Mouse (Mus musculus) heart, embryonic 13.5 days (tissue): ENCODE data around the gene Gja10. TPM values are rescaled to one million over a fixed set of nuclear protein-coding genes. Genes with fewer than 3 reads are reported as not detected.

Source experiments
- ATAC-seq: fragments of 200-750 bp; cut with Nextera tagmentation; 2 replicates; pipeline ENCODE4 v1.8.0; 2017; ENCODE audit warnings: moderate TSS enrichment; ENCODE audit not compliant: insufficient number of reproducible peaks, low FRiP score, low TSS enrichment; ENCODE audit errors: extremely low read depth
- H3K27ac ChIP-seq: fragments of 300-500 bp; sonication (generic); replicated peaks from 2 replicates; pipeline ENCODE4 v1.5.1; 2015; ENCODE audit warnings: moderate library complexity, mild to moderate bottlenecking, inconsistent platforms
- H3K27me3 ChIP-seq: fragments of 300-500 bp; sonication (generic); replicated peaks from 2 replicates; pipeline ENCODE4 v1.6.1; 2015; ENCODE audit warnings: mild to moderate bottlenecking, inconsistent platforms
- H3K36me3 ChIP-seq: fragments of 300-500 bp; sonication (generic); 2 replicates; pipeline ENCODE4 v1.6.1; 2015; ENCODE audit warnings: mild to moderate bottlenecking, inconsistent platforms
- H3K4me1 ChIP-seq: fragments of 300-500 bp; sonication (generic); 2 replicates; pipeline ENCODE4 v1.6.1; 2015; ENCODE audit warnings: inconsistent platforms
- H3K4me2 ChIP-seq: fragments of 300-500 bp; sonication (generic); 2 replicates; pipeline ENCODE4 v1.6.1; 2015; ENCODE audit warnings: inconsistent platforms, mild to moderate bottlenecking, moderate library complexity
- H3K4me3 ChIP-seq: fragments of 300-500 bp; sonication (generic); 2 replicates; pipeline ENCODE4 v1.5.1; 2015; ENCODE audit warnings: moderate library complexity, mild to moderate bottlenecking, inconsistent platforms
- H3K9ac ChIP-seq: fragments of 300-500 bp; sonication (generic); 2 replicates; pipeline ENCODE4 v1.6.1; 2015; ENCODE audit warnings: inconsistent platforms, mild to moderate bottlenecking, moderate library complexity
- H3K9me3 ChIP-seq: fragments of 300-500 bp; sonication (generic); 2 replicates; pipeline ENCODE4 v1.6.1; 2016; ENCODE audit warnings: inconsistent platforms
- WGBS: fragments of 180-500 bp; shearing (Covaris S2); methylation state at CpG from one replicate; pipeline ENCODE4 v1.1.7; 2015; ENCODE audit warnings: mixed read lengths; 5-methylcytosine and 5-hydroxymethylcytosine counted together
- polyA plus RNA-seq: library from polyadenylated mRNA; unstranded; fragments of >200 nt; fragmentation: Nextera tagmentation; extraction: Ambion mirVana; gene quantifications from 2 replicates; pipeline ENCODE4 v1.2.1, GENCODE M21; 2015

Gene Gja10
- not detected in 2 replicates for polyA plus RNA-seq

DNA sequence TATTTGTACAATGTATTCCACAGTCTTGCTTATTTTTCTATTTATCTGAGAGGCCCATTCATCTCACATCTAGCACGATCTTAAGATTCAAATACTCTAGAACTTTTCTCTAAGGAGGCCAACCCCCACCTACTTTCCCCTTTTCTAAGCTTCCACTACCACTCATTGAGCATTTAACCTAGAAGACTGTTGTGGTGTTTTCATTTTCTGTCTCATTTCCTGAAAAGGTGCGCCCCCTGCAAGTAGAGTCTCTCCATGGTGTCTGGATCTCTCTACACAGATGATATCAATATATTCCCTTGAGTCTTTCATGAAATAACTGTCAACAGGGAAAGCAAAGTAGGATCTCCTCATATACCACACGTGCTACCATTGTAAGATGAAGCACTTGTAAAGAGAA lies at the start of gene Gja10:
Gja10 (minus strand) TSS at position 101 of the 400 bp plus-strand sequence.
- Histone ChIP-seq H3K27me3 (0 out of 2 replicates have a peak, but pooled peaks cover 3% of the 10 kb centered on the region), H3K36me3 (no peaks in the 10 kb centered on the region), H3K27ac (no peak within 1 kb of the TSS), H3K9ac (no peak within 1 kb of the TSS), H3K9me3 (no peaks in the 10 kb centered on the region), H3K4me2 (no peak within 1 kb of the TSS), H3K4me3 (no peak within 1 kb of the TSS), H3K4me1 (no peaks in the 10 kb centered on the region)
- WGBS: 54% methylated on average over 3 of the region's 3 CpGs
- ATAC-seq: no peak

DNA sequence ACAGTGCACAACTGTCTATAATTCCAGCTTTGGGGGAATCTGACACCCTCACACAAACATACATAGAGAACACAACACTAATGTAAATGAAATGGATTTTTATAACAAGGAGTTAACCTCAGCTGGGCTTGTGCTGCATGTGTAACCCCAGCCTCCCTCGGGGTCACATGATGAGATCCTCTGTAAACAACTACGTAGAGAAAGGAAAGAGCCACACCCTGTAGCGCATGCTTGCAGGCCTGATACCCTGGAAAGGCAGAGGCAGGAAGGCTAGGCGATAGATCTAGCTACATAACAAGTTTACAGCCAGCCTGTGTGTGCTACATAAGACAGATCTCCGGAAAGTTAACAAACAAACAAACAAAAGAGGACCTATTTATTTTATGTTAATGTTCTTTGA lies 49.1 kb upstream of the Gja10 start:
- Histone ChIP-seq H3K9ac (no peak overlapping the region), H3K36me3 (peaks cover 63% of the 10 kb centered on the region), H3K4me2 (no peak overlapping the region), H3K27me3 (no peaks in the 10 kb centered on the region), H3K4me1 (peaks cover 5% of the 10 kb centered on the region; the same call in 1 of the 2 replicates), H3K4me3 (no peak overlapping the region), H3K27ac (no peak overlapping the region), H3K9me3 (no peaks in the 10 kb centered on the region)
- peak; percentile 84 for ATAC-seq
- 68% methylated on average over 5 of the region's 5 CpGs for WGBS

DNA sequence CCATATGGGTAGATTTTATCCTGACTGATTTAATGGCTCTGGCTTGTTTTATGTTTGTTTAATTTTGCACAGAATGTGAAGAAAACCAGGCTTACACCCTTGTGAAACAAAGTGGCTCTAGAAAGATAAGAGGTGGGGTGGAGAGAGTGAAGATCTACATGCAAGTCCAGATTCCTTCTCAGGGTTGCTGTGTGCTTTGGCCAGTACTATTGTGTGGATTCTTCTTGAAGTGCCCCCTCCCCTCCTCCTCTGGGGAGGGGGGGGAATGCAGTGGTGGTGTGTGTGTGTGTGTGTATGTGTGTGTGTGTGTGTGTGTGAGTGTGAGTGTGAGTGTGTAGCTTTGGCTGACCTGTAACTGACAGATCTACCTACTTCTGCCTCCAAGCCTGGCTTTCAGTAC lies 19.1 kb upstream of the Gja10 start:
- Histone ChIP-seq H3K4me1 (peaks cover 24% of the 10 kb centered on the region), H3K27me3 (no peaks in the 10 kb centered on the region), H3K27ac (no peak overlapping the region), H3K4me2 (no peak overlapping the region), H3K9ac (no peak overlapping the region), H3K36me3 (peaks cover 31% of the 10 kb centered on the region), H3K9me3 (no peaks in the 10 kb centered on the region), H3K4me3 (no peak overlapping the region)
- no peak for ATAC-seq

DNA sequence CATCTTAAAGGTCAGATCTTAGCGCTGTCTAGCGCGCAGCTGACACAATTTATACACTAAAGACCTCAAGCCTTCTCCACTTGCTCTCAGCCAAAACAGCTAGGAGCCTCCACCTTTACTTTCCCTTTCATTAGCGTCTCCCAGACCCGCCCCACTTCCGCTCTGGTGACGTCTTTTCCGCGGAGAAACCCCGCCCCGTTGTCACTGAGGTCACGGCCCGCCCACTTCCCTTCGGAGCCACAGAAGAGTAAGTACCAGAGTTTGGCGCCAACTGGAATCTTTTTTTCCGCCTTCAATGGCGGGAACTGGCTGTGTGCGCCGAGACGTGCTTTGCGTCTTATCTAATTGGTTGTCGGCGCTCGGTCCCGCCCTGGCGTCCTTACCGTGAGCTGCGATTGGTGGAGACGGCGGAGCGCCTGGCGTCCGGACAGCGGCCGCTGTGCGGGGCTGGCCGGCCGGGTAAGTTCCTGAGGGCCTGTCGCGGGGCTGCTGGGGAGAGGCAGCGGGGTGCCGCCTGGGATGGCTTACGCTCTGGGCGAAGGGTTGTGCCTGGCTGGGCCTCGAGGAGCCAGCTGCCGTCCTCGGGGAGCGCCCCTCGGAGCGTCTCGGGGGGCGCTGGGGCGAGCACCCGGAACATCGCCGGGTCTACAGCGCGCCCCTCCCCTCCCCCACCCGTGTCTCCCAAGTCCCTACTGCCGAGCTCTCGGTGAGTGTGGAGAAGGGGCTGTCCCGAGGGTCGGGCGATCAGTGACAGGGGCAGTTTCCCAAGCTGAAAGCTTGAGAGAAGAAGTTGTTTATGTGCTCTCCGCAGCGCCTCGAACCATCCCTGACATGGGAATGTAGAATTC lies 12.7 kb upstream of the Gja10 start, which contains the start of gene Casp8ap2:
Casp8ap2 (plus strand) TSS at position 418 of the 848 bp plus-strand sequence.
- peaks cover 22% of the 10 kb centered on the region for H3K4me1 ChIP-seq
- peak; percentile 100 for ATAC-seq
- H3K27me3 ChIP-seq: no peaks in the 10 kb centered on the region
- peak within 1 kb of the TSS; percentile 95 for H3K9ac ChIP-seq
- H3K27ac ChIP-seq: peak within 1 kb of the TSS; percentile 83
- peaks cover 9% of the 10 kb centered on the region for H3K36me3 ChIP-seq
- under 1% methylated on average over 67 of the region's 67 CpGs for WGBS
- H3K4me3 ChIP-seq: peak within 1 kb of the TSS; percentile 95
- H3K4me2 ChIP-seq: peak within 1 kb of the TSS; percentile 88
- no peaks in the 10 kb centered on the region for H3K9me3 ChIP-seq

DNA sequence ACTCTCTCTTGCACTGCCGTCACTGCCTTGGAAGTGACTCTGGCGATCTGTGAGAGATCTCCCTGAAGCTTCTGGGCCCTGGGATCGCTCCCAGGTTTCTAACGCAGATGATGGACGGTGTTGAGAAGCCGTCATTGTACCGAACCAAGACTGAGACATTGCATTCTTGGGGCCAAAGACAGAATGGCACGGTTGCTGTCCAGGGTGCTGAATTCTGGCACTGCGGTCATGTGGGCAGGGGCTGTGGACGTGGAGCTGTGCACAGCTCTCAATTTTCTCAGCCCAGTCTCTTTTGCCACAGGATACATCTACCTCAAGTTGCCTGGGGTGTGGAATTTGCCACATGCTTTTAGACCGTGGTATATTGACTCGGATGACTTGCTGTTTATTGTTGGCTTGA lies 1.4 kb downstream of the Gja10 start:
- Histone ChIP-seq H3K9me3 (no peaks in the 10 kb centered on the region), H3K27ac (no peak overlapping the region), H3K4me1 (no peaks in the 10 kb centered on the region), H3K4me2 (no peak overlapping the region), H3K9ac (no peak overlapping the region), H3K36me3 (no peaks in the 10 kb centered on the region), H3K4me3 (no peak overlapping the region), H3K27me3 (0 out of 2 replicates have a peak, but pooled peaks cover 3% of the 10 kb centered on the region)
- WGBS: 27% methylated on average over 12 of the region's 12 CpGs
- no peak for ATAC-seq

DNA sequence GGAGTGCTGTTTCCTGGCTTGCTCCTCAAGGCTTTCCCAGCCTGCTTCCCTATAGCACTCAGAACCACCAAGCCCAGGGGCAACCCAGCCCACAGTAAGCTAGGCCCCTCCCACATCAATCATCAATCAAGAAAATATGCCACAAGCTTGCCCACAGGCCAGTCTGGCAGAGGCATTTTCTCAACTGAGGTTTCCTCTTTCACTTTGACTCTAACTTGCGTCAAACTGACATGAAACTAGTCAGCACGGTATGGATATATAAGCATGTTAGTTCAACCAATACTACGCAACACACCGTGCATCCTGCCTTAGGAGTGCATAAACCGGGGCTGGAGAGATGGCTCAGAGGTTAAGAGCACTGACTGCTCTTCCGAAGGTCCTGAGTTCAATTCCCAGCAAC lies 14.3 kb downstream of the Gja10 start:
- Histone ChIP-seq H3K4me1 (no peaks in the 10 kb centered on the region), H3K9me3 (no peaks in the 10 kb centered on the region), H3K9ac (no peak overlapping the region), H3K4me2 (no peak overlapping the region), H3K4me3 (no peak overlapping the region), H3K36me3 (no peaks in the 10 kb centered on the region), H3K27me3 (no peaks in the 10 kb centered on the region), H3K27ac (no peak overlapping the region)
- WGBS: 78% methylated on average over 6 of the region's 6 CpGs
- no peak for ATAC-seq

DNA sequence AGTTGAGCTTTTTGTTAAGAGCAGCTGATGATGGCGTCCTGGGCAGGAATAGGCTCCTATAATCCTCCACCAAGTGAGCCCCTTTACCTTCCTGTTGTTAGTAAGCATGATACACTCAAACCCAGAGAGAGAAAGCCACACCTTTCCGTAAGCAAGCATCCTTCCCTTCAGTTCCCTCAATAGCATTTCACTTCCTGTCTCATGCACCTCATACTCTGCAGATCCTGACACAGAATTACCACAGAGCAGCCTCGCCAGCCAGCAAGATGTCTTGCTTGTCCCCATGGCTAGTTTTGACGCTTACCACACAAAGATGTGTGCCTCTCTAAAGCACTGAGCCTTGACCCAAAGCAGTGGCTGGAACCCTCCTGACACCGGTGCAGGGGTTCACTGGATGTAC lies 15.0 kb downstream of the Gja10 start:
- no peaks in the 10 kb centered on the region for H3K4me1 ChIP-seq
- no peaks in the 10 kb centered on the region for H3K36me3 ChIP-seq
- no peak for ATAC-seq
- 82% methylated on average over 5 of the region's 5 CpGs for WGBS
- no peak overlapping the region for H3K4me2 ChIP-seq
- no peak overlapping the region for H3K9ac ChIP-seq
- no peaks in the 10 kb centered on the region for H3K9me3 ChIP-seq
- no peak overlapping the region for H3K4me3 ChIP-seq
- H3K27ac ChIP-seq: no peak overlapping the region
- no peaks in the 10 kb centered on the region for H3K27me3 ChIP-seq

DNA sequence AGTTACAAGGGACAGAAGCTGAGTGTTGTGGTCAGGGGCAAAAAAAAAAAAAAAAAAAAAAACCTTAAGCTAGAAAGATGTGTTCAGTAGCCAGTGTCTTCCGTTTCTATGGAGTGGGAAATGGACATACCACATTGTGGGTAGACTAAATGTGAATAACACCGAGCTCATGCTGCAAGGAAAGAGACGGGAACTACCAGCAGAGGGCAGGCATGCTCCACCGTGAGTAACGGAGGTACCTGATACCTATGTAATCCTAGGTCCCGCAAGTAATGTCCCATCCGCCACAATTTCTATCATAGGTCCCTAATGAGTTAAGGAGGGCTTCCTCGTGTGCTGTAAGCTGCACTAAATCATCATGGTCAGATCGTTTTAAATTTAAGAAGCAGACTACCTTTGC lies 16.0 kb downstream of the Gja10 start:
- no peak for ATAC-seq
- H3K27ac ChIP-seq: no peak overlapping the region
- no peak overlapping the region for H3K4me2 ChIP-seq
- H3K4me1 ChIP-seq: peaks cover 2% of the 10 kb centered on the region; the same call in 1 of the 2 replicates
- H3K9me3 ChIP-seq: no peaks in the 10 kb centered on the region
- no peaks in the 10 kb centered on the region for H3K27me3 ChIP-seq
- no peaks in the 10 kb centered on the region for H3K36me3 ChIP-seq
- H3K9ac ChIP-seq: no peak overlapping the region
- H3K4me3 ChIP-seq: no peak overlapping the region
- WGBS: 9% methylated on average over 9 of the region's 9 CpGs

DNA sequence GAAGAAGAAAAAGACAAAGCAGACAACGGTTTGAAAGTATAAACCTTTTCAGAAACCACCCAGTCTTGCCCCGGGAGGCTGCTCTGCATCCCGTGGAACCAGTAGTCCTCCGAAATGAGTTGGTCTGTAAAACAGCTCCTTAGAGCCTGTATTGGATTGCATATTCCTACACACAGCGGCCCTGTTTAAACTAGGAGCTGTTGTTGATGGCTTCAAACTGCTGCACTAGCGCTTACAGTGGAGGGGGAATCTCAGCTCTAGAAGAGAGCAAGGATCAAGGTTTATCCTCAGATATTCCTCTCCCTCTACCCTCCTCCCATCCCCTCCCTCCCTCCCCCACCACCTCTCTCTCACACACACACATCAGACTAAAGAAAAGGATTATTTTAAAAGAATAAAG lies 18.4 kb downstream of the Gja10 start:
- no peak for ATAC-seq
- H3K27me3 ChIP-seq: no peaks in the 10 kb centered on the region
- H3K4me2 ChIP-seq: no peak overlapping the region
- peaks cover 7% of the 10 kb centered on the region; the same call in 1 of the 2 replicates for H3K4me1 ChIP-seq
- H3K4me3 ChIP-seq: no peak overlapping the region
- H3K9me3 ChIP-seq: no peaks in the 10 kb centered on the region
- WGBS: 65% methylated on average over 6 of the region's 6 CpGs
- no peak overlapping the region for H3K9ac ChIP-seq
- H3K36me3 ChIP-seq: peaks cover 10% of the 10 kb centered on the region
- no peak overlapping the region for H3K27ac ChIP-seq

DNA sequence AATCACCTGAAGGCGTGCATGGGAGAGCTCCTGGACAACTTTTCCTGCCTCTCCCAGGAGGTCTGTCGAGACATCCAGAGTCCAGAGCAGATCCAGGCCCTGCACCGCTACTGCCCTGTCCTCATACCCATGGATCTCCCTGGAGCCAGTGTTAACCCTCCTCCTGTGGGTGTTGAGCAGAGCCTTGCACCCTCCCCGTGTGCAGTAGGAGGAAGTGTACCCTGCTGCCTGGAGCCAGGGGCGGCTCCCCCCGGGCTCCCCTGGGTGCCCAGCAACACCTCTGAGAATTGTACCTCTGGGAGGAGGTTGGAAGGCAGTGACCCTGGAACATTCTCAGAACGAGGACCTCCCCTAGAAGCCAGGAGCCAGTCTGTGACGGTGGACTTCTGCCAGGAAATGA lies 22.7 kb downstream of the Gja10 start:
- 63% methylated on average over 8 of the region's 8 CpGs for WGBS
- Histone ChIP-seq H3K4me1 (peaks cover 7% of the 10 kb centered on the region; the same call in 1 of the 2 replicates), H3K9ac (no peak overlapping the region), H3K36me3 (peaks cover 20% of the 10 kb centered on the region), H3K27me3 (no peaks in the 10 kb centered on the region), H3K4me3 (no peak overlapping the region), H3K27ac (no peak overlapping the region), H3K9me3 (no peaks in the 10 kb centered on the region), H3K4me2 (no peak overlapping the region)
- no peak for ATAC-seq

DNA sequence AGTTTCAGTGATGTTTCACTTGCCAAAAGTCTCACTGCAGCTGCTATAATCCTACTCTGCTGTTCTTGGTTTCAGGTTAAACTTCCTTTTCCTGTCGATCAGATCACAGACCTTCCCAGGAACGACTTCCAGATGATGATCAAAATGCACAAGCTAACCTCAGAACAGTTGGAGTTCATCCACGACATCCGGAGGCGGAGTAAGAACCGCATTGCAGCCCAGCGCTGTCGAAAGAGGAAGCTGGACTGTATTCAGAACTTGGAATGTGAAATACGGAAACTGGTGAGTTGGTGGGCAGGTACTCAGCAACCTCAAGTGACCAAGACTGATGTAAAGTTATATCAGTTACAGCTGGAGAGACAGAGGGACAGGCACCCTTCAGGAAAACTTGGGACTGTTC lies 27.4 kb downstream of the Gja10 start:
- peaks cover 3% of the 10 kb centered on the region; the same call in 1 of the 2 replicates for H3K4me1 ChIP-seq
- no peak overlapping the region for H3K9ac ChIP-seq
- 69% methylated on average over 9 of the region's 9 CpGs for WGBS
- no peak for ATAC-seq
- H3K36me3 ChIP-seq: peaks cover 17% of the 10 kb centered on the region
- H3K4me2 ChIP-seq: no peak overlapping the region
- no peaks in the 10 kb centered on the region for H3K27me3 ChIP-seq
- no peaks in the 10 kb centered on the region for H3K9me3 ChIP-seq
- no peak overlapping the region for H3K27ac ChIP-seq
- no peak overlapping the region for H3K4me3 ChIP-seq

DNA sequence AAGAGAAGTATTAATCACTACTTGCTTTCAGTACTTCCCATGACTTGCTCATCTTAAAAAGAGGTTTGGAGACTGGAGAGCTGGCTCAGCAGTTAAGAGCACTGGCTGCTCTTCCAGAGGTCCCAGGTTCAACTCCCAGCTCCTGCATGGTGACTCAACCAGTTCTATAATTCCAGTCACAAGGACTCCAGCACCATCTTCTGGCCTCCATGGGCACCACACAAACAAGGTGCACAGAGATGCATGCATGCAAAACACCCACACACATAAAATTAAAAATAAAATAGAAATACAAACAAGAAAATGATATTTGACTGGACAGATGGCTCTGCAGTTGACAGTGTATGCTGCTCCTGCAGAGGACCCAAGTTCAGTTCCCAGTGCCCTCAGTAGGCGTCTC lies 28.0 kb downstream of the Gja10 start:
- 88% methylated on average over 1 of the region's 1 CpGs for whole genome bisulfite sequencing
- H3K9ac ChIP-seq: no peak overlapping the region
- H3K4me2 ChIP-seq: no peak overlapping the region
- peaks cover 11% of the 10 kb centered on the region for H3K36me3 ChIP-seq
- no peaks in the 10 kb centered on the region for H3K9me3 ChIP-seq
- no peak overlapping the region for H3K4me3 ChIP-seq
- H3K27me3 ChIP-seq: no peaks in the 10 kb centered on the region
- ATAC-seq: no peak
- peaks cover 3% of the 10 kb centered on the region; the same call in 1 of the 2 replicates for H3K4me1 ChIP-seq
- no peak overlapping the region for H3K27ac ChIP-seq
